Mouse (Mus musculus): ENCODE data around the gene Arv1.

Gene Arv1

GRCm38 (mm10) chr8:124721862-124722515 lies at the start of gene Arv1, which contains the start of gene Ttc13:
Arv1 (plus strand) TSS chr8:124722139.
Ttc13 (minus strand) TSS chr8:124721983.
- peak; percentile 93 to 95 for DNase-seq (ENCODE audit: low read depth in 2 of 2, low spot score in 2 of 2)

GRCm38 (mm10) chr8:124672345-124672744 lies 49.6 kb upstream of the Arv1 start:
- DNase-seq (ENCODE audit: low read depth in 2 of 2, low spot score in 2 of 2): no peak

- no peak for DNase-seq (ENCODE audit: low read depth in 2 of 2, low spot score in 2 of 2)
Observed at GRCm38 (mm10) chr8:124676661-124677060, 45.3 kb upstream of the Arv1 start.

- no peak for DNase-seq (ENCODE audit: low read depth in 2 of 2, low spot score in 2 of 2)
Observed at GRCm38 (mm10) chr8:124677078-124677477, 44.9 kb upstream of the Arv1 start.

DNA sequence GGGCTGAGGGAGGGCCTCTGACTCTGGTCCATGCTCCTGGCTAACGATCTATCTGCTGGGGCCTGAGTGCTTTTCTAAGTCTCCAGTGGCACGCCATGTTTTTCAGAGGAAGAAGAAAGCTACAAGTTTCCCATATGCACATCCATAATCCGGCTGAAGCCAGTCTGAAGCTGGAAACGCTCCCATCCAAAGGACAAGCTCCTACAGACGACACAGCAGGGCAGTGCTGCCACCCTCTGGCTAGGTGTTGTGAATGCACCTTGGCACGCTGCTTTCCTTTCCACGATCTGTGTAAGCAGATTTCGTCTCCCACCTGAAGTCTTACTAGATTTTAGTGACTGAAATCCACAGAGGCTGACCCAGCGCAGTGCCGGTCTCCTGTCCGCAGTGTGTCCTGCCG lies 44.5 kb upstream of the Arv1 start:
- DNase-seq (ENCODE audit: low read depth in 2 of 2, low spot score in 2 of 2): peak; percentile 14 to 34

- no peak for DNase-seq (ENCODE audit: low read depth in 2 of 2, low spot score in 2 of 2)
Observed at GRCm38 (mm10) chr8:124678246-124678645, 43.7 kb upstream of the Arv1 start.

GRCm38 (mm10) chr8:124681077-124681791 lies 40.7 kb upstream of the Arv1 start:
- no peak for DNase-seq (ENCODE audit: low read depth in 2 of 2, low spot score in 2 of 2)

GRCm38 (mm10) chr8:124681792-124682157 lies 40.2 kb upstream of the Arv1 start:
- DNase-seq (ENCODE audit: low read depth in 2 of 2, low spot score in 2 of 2): no peak

DNA sequence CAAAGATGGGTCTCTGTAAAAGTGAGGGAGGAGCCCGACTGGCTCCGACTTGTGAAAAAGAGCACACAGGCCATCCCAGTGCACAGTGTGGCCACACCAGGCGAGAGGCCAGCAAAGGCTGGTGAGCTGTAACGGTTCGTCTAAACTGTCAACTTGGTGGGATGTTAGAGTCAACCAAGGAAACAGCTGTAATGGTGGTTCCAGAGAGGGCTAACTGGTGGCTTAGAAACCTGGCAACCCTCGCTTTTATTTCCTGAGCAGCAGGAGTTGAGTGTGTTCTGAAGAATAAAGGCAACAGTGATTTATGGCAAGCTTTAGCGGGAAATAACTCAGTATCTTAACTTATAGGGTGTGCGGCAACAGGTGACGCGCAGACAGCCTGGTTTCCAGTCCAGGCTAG lies 39.7 kb upstream of the Arv1 start:
- no peak for DNase-seq (ENCODE audit: low read depth in 2 of 2, low spot score in 2 of 2)

- DNase-seq (ENCODE audit: low read depth in 2 of 2, low spot score in 2 of 2): no peak
Observed at GRCm38 (mm10) chr8:124688899-124689298, 33.0 kb upstream of the Arv1 start.

- no peak for DNase-seq (ENCODE audit: low read depth in 2 of 2, low spot score in 2 of 2)
Observed at GRCm38 (mm10) chr8:124691706-124692105, 30.2 kb upstream of the Arv1 start.

GRCm38 (mm10) chr8:124695424-124696100 lies 26.4 kb upstream of the Arv1 start:
- DNase-seq (ENCODE audit: low read depth in 2 of 2, low spot score in 2 of 2): no peak

DNA sequence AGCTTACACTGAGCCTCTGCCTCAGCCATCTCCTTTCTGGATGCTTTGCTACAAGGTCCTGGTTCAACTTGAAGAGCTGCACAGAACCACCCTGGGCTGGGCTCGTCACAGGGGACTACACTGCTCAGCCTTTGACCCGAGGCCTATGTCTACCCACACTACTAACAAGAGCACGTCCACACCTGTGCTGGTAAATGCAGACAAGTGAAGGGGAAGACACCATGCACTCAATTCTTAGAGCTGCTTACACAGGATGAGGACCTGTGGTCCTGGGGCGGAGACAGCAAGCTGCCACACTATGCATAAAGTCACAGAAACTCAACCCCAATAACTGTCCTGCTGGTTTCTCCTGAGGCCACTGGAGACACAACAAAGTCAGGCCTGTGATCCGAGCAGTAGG lies 21.7 kb upstream of the Arv1 start:
- no peak for DNase-seq (ENCODE audit: low read depth in 2 of 2, low spot score in 2 of 2)

- peak; percentile 58 to 69 for DNase-seq (ENCODE audit: low read depth in 2 of 2, low spot score in 2 of 2)
Observed at GRCm38 (mm10) chr8:124701023-124701422, 20.9 kb upstream of the Arv1 start.

DNA sequence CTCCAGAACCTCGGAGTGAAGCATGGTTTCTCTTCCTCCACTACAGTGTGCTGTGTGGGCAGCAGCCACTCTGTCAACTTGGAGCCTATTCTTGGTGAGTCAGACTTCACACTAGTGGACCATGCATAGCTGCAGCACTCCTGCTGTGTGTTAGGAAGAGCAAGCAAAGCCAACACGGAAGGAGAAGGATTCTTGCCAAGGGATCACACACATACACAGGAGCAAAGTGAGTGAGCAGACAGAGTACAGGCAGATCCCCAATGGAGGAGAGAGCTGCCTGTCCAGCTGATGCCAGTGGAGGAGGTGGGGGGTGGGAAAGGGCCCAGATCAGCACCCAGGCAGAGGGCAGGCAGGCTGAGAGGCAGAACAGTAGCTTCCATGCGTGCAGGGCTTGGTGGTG lies 19.8 kb upstream of the Arv1 start:
- no peak for DNase-seq (ENCODE audit: low read depth in 2 of 2, low spot score in 2 of 2)

GRCm38 (mm10) chr8:124703526-124703925 lies 18.4 kb upstream of the Arv1 start:
- DNase-seq (ENCODE audit: low read depth in 2 of 2, low spot score in 2 of 2): peak in 1 of 2 experiments; percentile 14

DNA sequence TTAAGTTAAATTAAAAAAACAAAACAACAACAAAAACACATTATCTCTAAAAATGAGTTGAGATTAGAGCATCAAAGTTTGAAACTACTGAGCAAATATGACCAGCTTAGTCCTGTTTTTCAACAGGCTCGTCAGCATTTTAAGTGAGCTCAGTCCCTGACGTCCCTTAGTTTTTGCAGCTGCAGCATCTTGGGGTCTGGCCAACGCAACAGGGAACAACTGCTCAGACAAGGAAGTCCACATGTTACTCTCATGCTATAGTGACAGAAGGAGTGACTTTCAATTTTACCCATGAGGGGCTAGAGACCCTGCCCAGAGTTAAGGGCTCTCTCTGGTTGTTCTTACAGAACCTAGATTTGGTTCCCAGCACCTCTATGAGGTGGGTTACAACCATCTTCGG lies 17.6 kb upstream of the Arv1 start:
- DNase-seq (ENCODE audit: low read depth in 2 of 2, low spot score in 2 of 2): no peak

- DNase-seq (ENCODE audit: low read depth in 2 of 2, low spot score in 2 of 2): peak in 1 of 2 experiments; percentile 16
Observed at GRCm38 (mm10) chr8:124705823-124706222, 16.1 kb upstream of the Arv1 start.

- DNase-seq (ENCODE audit: low read depth in 2 of 2, low spot score in 2 of 2): no peak
Observed at GRCm38 (mm10) chr8:124713207-124713606, 8.7 kb upstream of the Arv1 start.

DNA sequence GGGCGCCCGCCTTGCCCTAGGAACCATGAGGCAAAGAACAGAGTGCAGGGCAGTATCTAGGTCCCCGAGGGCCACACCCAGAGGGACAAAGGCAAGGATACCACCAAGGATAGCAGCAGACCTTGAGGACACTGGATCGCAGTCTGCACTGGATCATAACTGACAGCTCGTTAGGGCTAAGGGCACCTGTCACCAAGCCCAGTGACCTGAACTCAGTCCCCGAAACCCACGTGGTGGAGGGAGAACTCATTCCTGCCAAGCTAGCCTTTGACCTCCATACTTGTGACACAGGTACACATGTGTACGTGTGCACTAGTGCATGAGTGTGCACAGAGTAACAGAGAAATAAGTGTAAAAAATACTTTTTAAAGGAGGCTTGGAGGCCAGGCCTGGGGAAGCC lies 6.2 kb upstream of the Arv1 start:
- DNase-seq (ENCODE audit: low read depth in 2 of 2, low spot score in 2 of 2): no peak

GRCm38 (mm10) chr8:124720133-124720532 lies 1.8 kb upstream of the Arv1 start:
- DNase-seq (ENCODE audit: low read depth in 2 of 2, low spot score in 2 of 2): peak in 1 of 2 experiments; percentile 18

Data from CD8-positive naive resting alpha-beta T cell, adult 2 months (primary cell).